Comparison of ENCODE assay signal across 9 mouse cellular contexts in the genomic region with DNA sequence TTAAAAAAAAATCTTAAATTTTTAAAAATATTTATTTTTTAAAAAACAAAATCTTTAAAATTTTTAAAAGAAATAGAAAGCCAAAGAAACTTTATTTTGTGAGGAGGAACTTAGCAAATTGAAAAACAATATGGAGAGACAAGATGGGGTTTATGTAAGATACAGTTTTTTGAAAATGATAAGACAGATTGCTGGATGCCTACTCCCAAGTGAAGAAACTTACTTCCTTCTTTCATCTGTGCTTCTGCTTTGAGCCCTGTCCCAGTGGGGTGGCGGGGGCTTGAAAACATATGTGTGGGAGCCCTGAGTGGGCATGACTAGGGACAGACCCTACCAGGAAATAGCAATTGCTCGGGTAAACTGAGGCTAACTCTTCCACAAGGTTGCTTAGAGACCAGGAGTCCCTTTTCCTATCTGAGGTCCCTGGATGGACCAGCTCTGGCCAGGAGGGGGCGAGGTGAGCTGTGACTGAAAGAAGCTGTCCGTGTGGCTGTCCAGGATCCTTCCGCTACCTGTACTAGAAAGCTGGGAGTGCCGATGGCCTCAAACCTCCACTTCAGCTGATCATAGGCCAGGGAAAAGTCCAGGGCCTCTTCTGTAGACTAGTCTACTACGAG. TPM values are rescaled to one million over a fixed set of nuclear protein-coding genes. Genes with fewer than 3 reads are reported as not detected.
DNase-seq lines count a peak whose midpoint lies in the region; ATAC-seq lines count a peak whose summit lies in the region.
"Had no signal": no experiment of that assay in that cellular context is flagged by ENCODE, and none has a peak within 500 bp of the region (broad histone marks: within the 10 kb centered on the region; RNA-seq: fewer than 3 reads in every experiment).

No protein-coding gene starts in this region.

- H3K4me2 ChIP-seq in embryonic facial prominence, embryonic 13.5 days: 0 out of 2 replicates have a peak overlapping the region, but pooled peaks have one; percentile 16
- H3K4me2 ChIP-seq in intestine, embryonic 16.5 days (ENCODE audit: low read depth, low read length): peak overlapping the region; percentile 27

- H3K27ac ChIP-seq in embryonic facial prominence, embryonic 13.5 days: no peak overlapping the region
- H3K27ac ChIP-seq in intestine, embryonic 16.5 days (ENCODE audit: low read length): 0 out of 2 replicates have a peak overlapping the region, but pooled peaks have one; percentile 18

- no peak overlapping the region for H3K4me3 ChIP-seq in embryonic facial prominence, embryonic 13.5 days
- no peak overlapping the region for H3K4me3 ChIP-seq in intestine, embryonic 16.5 days (ENCODE audit: low read length)

- peaks cover 25% of the 10 kb centered on the region for H3K4me1 ChIP-seq in embryonic facial prominence, embryonic 13.5 days
- peaks cover 14% of the 10 kb centered on the region for H3K4me1 ChIP-seq in intestine, embryonic 16.5 days (ENCODE audit: control insufficient read depth, insufficient read depth, low read length)

- 10% methylated on average over 7 of the region's 7 CpGs for WGBS in embryonic facial prominence, embryonic 13.5 days
- 10% methylated on average over 7 of the region's 7 CpGs for WGBS in intestine, embryonic 16.5 days

- no peak for ATAC-seq in embryonic facial prominence, embryonic 13.5 days (ENCODE audit: insufficient number of reproducible peaks, insufficient read depth, low FRiP score, low TSS enrichment, low read depth)
- no peak for ATAC-seq in intestine, embryonic 16.5 days
- no peak for ATAC-seq in inflammation-experienced regulatory T-cells, adult 6 months

- peak; percentile 51 for DNase-seq in right cerebral cortex, adult 18-20 months
- DNase-seq in right cerebral cortex, postnatal 25 days: no peak
- DNase-seq in adrenal gland, adult 2 months: peak; percentile 75
- peak; percentile 74 to 80 for DNase-seq in lung, adult 18-20 months
- peak; percentile 67 to 74 for DNase-seq in right cerebral cortex, postnatal 10 days (ENCODE audit: low spot score in 2 of 2)

- no peaks in the 10 kb centered on the region for H3K36me3 ChIP-seq in embryonic facial prominence, embryonic 13.5 days
- H3K36me3 ChIP-seq in intestine, embryonic 16.5 days (ENCODE audit: control insufficient read depth, insufficient read depth, low read length): no peaks in the 10 kb centered on the region

- no peaks in the 10 kb centered on the region; the same call in 1 of the 2 replicates for H3K27me3 ChIP-seq in embryonic facial prominence, embryonic 13.5 days
- H3K27me3 ChIP-seq in intestine, embryonic 16.5 days (replicated peaks; ENCODE audit: control insufficient read depth, insufficient read depth, low read length): no peaks in the 10 kb centered on the region

- H3K9ac ChIP-seq in embryonic facial prominence, embryonic 13.5 days: no peak overlapping the region
- peak overlapping the region; percentile 19; the same call in 1 of the 2 replicates for H3K9ac ChIP-seq in intestine, embryonic 16.5 days (ENCODE audit: low read depth, low read length)

- no peaks in the 10 kb centered on the region for H3K9me3 ChIP-seq in embryonic facial prominence, embryonic 13.5 days
- no peaks in the 10 kb centered on the region for H3K9me3 ChIP-seq in intestine, embryonic 16.5 days (ENCODE audit: control insufficient read depth, low read length)

RNA-seq across cellular contexts. Expression of gene Arf1, which starts 2.2 kb away (rescaled TPM):
- total RNA-seq in adrenal gland, adult 2 months (2021): 100 to 1,000 TPM; 436 to 451 TPM
- polyA plus RNA-seq in adrenal gland, adult 2 months (2012; rRNA removed): 456 and 530 TPM in 2 replicates
- polyA plus RNA-seq in embryonic facial prominence, embryonic 13.5 days (2015; fragmentation: Nextera tagmentation; extraction: Ambion mirVana): 693 and 702 TPM in 2 replicates
- 733 and 751 TPM in 2 replicates for polyA plus RNA-seq in intestine, embryonic 16.5 days (2015; fragmentation: Nextera tagmentation; extraction: Ambion mirVana)
- 100 to 1,000 TPM; 339 to 371 (median 345) TPM for polyA plus RNA-seq in inflammation-experienced regulatory T-cells, adult 6 months (2017; shearing (Covaris generic))

RNA-seq across cellular contexts. Expression of gene 2310033P09Rik, which starts 22.1 kb away (rescaled TPM):
- 10 to 100 TPM; 22.5 to 26.0 TPM for total RNA-seq in adrenal gland, adult 2 months (2021)
- polyA plus RNA-seq in adrenal gland, adult 2 months (2012; rRNA removed): 14.1 and 15.1 TPM in 2 replicates
- 36.8 and 45.5 TPM in 2 replicates for polyA plus RNA-seq in embryonic facial prominence, embryonic 13.5 days (2015; fragmentation: Nextera tagmentation; extraction: Ambion mirVana)
- 32.7 and 33.1 TPM in 2 replicates for polyA plus RNA-seq in intestine, embryonic 16.5 days (2015; fragmentation: Nextera tagmentation; extraction: Ambion mirVana)
- polyA plus RNA-seq in inflammation-experienced regulatory T-cells, adult 6 months (2017; shearing (Covaris generic)): 10 to 100 TPM; 19.6 to 22.1 (median 19.8) TPM

RNA-seq across cellular contexts. Expression of gene Mrpl55, which starts 28.0 kb away (rescaled TPM):
- 10 to 100 TPM; 47.5 to 61.8 TPM for total RNA-seq in adrenal gland, adult 2 months (2021)
- polyA plus RNA-seq in adrenal gland, adult 2 months (2012; rRNA removed): 56.4 and 64.8 TPM in 2 replicates
- polyA plus RNA-seq in embryonic facial prominence, embryonic 13.5 days (2015; fragmentation: Nextera tagmentation; extraction: Ambion mirVana): 90.7 and 97.1 TPM in 2 replicates
- polyA plus RNA-seq in intestine, embryonic 16.5 days (2015; fragmentation: Nextera tagmentation; extraction: Ambion mirVana): 101 and 104 TPM in 2 replicates
- 10 to 100 TPM; 43.4 to 49.1 (median 46.7) TPM for polyA plus RNA-seq in inflammation-experienced regulatory T-cells, adult 6 months (2017; shearing (Covaris generic))

RNA-seq across cellular contexts. Expression of gene Guk1, which starts 38.2 kb away (rescaled TPM):
- total RNA-seq in adrenal gland, adult 2 months (2021): 10 to 100 TPM; 48.2 to 72.0 TPM
- polyA plus RNA-seq in adrenal gland, adult 2 months (2012; rRNA removed): 80.0 and 95.2 TPM in 2 replicates
- polyA plus RNA-seq in embryonic facial prominence, embryonic 13.5 days (2015; fragmentation: Nextera tagmentation; extraction: Ambion mirVana): 124 and 142 TPM in 2 replicates
- 114 and 115 TPM in 2 replicates for polyA plus RNA-seq in intestine, embryonic 16.5 days (2015; fragmentation: Nextera tagmentation; extraction: Ambion mirVana)
- polyA plus RNA-seq in inflammation-experienced regulatory T-cells, adult 6 months (2017; shearing (Covaris generic)): 10 to 100 TPM; 58.6 to 65.6 (median 60.5) TPM

RNA-seq across cellular contexts. Expression of gene Gjc2, which starts 47.2 kb away (rescaled TPM):
- total RNA-seq in adrenal gland, adult 2 months (2021): 1 to 10 TPM in 1 of 2 experiments, under 1 TPM in 1; 0.29 to 1.5 TPM
- polyA plus RNA-seq in adrenal gland, adult 2 months (2012; rRNA removed): 3.0 TPM in 2 replicates
- 0.21 and 0.28 TPM in 2 replicates for polyA plus RNA-seq in embryonic facial prominence, embryonic 13.5 days (2015; fragmentation: Nextera tagmentation; extraction: Ambion mirVana)
- 0.81 and 1.4 TPM in 2 replicates for polyA plus RNA-seq in intestine, embryonic 16.5 days (2015; fragmentation: Nextera tagmentation; extraction: Ambion mirVana)
- not detected for polyA plus RNA-seq in inflammation-experienced regulatory T-cells, adult 6 months (2017; shearing (Covaris generic))
- polyA plus RNA-seq: neural tube, embryonic 14.5 days had no signal
